Mouse (Mus musculus) cortical plate, adult 2 months (tissue): Measurements from ENCODE around the gene Tiam1.

Experiments
- CTCF ChIP-seq: fragments of 200-500 bp; IDR thresholded peaks from 2 replicates; pipeline ENCODE4 v1.5.1; 2011; ENCODE audit warnings: mild to moderate bottlenecking, control low read depth, low read length; ENCODE audit not compliant: insufficient read depth; ENCODE audit errors: extremely low read depth
- POLR2A ChIP-seq: fragments of 200-500 bp; IDR thresholded peaks from 2 replicates; pipeline ENCODE4 v1.6.1; 2011; ENCODE audit warnings: mild to moderate bottlenecking, low read length, control low read depth; ENCODE audit not compliant: insufficient read depth; ENCODE audit errors: extremely low read depth

DNA sequence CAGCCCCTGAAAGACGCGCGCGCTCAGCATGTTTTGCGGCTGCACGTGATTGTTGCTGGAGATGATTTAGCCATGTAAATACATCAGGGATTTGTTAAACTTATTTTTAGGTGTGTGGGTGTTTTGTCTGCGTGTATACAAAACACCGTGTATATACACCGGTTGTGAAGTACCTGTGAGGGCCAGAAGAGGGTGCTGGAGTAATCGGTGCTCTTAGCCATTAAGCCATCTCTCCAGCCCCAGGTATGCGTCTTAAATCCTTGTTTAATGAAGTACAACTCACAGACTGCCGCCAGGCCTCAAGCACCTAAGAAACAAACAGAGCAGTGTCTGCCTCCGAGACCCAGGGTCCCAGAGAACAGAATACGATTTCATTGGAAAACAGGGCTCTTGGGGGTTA, 113.2 kb downstream of the Tiam1 start:
- TF ChIP-seq CTCF (0 out of 2 replicates have a peak, but pooled peaks have one; percentile 6), POLR2A (no peak)
